Mouse (Mus musculus): ENCODE results near the gene Kdelr3.

Gene Kdelr3

GRCm38 (mm10) chr15:79575543-79576222 lies 59.5 kb downstream of the Kdelr3 start:
- DNase-seq (ENCODE audit: low spot score): no peak

DNA sequence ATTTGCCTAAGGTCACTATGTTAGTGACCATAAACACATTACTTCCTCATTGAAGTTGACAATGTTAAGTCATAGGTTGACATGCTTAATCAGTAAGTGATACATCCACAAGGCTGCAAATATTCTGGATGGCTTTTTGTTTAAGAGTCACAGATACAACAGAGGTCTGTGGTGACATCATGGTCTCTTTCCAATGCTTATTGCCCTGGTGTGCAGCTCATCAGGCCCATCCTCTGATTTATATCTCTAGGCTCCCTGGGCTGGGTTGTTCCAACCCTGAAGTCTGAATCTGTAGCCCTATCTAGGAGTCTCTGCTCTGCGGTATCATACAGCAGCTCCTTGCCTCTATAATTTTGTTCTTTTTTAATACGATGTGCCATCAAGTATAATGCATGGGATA lies 60.7 kb downstream of the Kdelr3 start:
- DNase-seq (ENCODE audit: low spot score): no peak
